Mouse (Mus musculus) C3H10T1/2 (cell line): ENCODE measurements around the gene Magea6. TPM values are rescaled to one million over a fixed set of nuclear protein-coding genes. Genes with fewer than 3 reads are reported as not detected.

ENCODE experiments used
- polyA plus RNA-seq, 2 experiments: library from polyadenylated mRNA; unstranded; fragments of >200 nt; fragmentation: generic; extraction: Trizol; gene quantifications; one replicate each; pipeline ENCODE4 v1.2.1; 2012; ENCODE audit warnings: missing spikeins in 2 of 2

Gene Magea6
- not detected for polyA plus RNA-seq

DNA sequence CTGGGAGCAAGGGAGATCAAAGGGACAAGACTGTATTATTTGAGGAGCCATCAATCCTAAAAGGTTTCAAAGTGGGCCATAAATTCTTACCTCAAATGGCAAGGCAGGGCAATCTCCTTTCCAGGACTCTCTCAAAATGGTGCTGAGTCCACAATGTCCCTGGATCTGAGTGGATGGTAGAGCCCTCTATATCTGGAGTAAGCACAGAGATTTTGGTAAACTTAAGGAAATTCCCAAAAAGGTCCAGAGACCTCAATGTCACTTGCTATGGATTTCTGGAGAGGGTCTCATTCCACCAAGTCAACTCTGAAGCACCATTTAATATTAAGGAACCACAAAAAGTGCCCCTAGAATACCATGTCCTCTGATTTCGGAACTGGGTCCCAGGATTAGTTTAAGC lies at the start of gene Magea6:
Gene Magea6 (minus strand): TSS at position 101 of the 400 bp plus-strand sequence.

DNA sequence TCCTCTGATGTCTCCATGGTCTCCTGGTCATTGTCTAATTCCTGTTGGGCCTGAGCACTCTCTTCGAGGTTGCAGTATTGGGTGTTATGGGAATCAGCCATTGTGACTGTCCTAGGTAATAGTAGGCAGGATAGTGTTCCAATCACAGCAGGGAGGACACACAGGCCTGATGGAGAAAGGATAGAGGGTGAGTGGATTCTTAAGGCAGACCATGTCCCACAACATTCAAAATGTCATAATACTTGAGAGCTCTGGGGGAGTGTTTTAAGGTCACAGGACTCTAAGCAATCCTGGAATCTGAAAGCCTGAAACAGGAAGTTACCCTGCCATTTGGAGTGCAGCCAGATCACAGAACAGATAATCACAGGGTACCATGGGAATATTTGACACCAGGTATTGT lies 13.6 kb upstream of the Magea6 start, which contains the start of gene Magea3:
Gene Magea3 (minus strand): TSS at position 101 of the 400 bp plus-strand sequence.

DNA sequence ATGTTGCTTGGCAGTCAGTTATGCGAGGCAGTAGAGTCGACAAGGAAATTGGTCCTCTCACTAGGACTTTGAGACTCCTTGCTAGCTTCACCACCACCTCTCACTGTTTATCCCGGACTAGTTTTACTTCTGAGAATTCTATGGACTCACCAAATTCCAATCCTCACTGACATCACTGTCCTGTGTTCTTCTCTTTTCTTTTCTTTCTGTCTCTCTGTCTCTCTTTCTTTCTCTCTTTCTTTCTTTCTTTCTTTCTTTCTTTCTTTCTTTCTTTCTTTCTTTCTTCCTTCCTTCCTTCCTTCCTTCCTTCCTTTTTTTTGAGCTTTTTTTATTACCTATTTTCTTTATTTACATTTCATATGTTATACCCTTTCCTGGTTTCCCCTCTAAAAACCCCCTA lies 45.6 kb downstream of the Magea6 start, which contains the start of gene Cldn34b1:
Gene Cldn34b1 (minus strand): TSS at position 101 of the 400 bp plus-strand sequence.

Other genes starting within 250 kb of the Magea6 start
- not detected for gene Cldn34b1, start 45.7 kb downstream of the Magea6 start, polyA plus RNA-seq
- gene Magea3, start 13.5 kb upstream of the Magea6 start, polyA plus RNA-seq, result not detected
- gene Magea8, start 59.9 kb upstream of the Magea6 start, polyA plus RNA-seq, result under 1 TPM in 1 of 2 experiments, not detected in 1; 0.12 TPM
- gene Magea5, start 127.2 kb upstream of the Magea6 start, polyA plus RNA-seq, result not detected
- not detected for gene Magea1, start 153.8 kb upstream of the Magea6 start, polyA plus RNA-seq
- not detected for gene Magea2, start 157.7 kb upstream of the Magea6 start, polyA plus RNA-seq
- gene Cldn34b2, start 192.4 kb upstream of the Magea6 start, polyA plus RNA-seq, result not detected